Mouse (Mus musculus) hindbrain, embryonic 12.5 days (tissue): ENCODE data around the gene Sept11. TPM values are rescaled to one million over a fixed set of nuclear protein-coding genes. Genes with fewer than 3 reads are reported as not detected.

Experiments
- ATAC-seq: fragments of 200-750 bp; cut with Nextera tagmentation; 2 replicates; pipeline ENCODE4 v1.8.0; 2017; ENCODE audit warnings: moderate TSS enrichment; ENCODE audit not compliant: low FRiP score
- H3K27ac ChIP-seq: fragments of 300-500 bp; sonication (generic); 2 replicates; pipeline ENCODE4 v1.5.1; 2016; ENCODE audit warnings: mild to moderate bottlenecking
- H3K27me3 ChIP-seq: fragments of 300-500 bp; sonication (generic); 2 replicates; pipeline ENCODE4 v1.6.1; 2016; ENCODE audit warnings: mild to moderate bottlenecking
- H3K36me3 ChIP-seq: fragments of 300-500 bp; sonication (generic); 2 replicates; pipeline ENCODE4 v1.6.1; 2016; ENCODE audit warnings: mild to moderate bottlenecking
- H3K4me1 ChIP-seq: fragments of 300-500 bp; sonication (generic); 2 replicates; pipeline ENCODE4 v1.6.1; 2016
- H3K4me2 ChIP-seq: fragments of 300-500 bp; sonication (generic); replicated peaks from 2 replicates; pipeline ENCODE4 v1.6.1; 2016; ENCODE audit warnings: mild to moderate bottlenecking
- H3K4me3 ChIP-seq: fragments of 300-500 bp; sonication (generic); 2 replicates; pipeline ENCODE4 v1.5.1; 2016; ENCODE audit warnings: mild to moderate bottlenecking
- H3K9ac ChIP-seq: fragments of 300-500 bp; sonication (generic); 2 replicates; pipeline ENCODE4 v1.6.1; 2016; ENCODE audit warnings: mild to moderate bottlenecking, moderate library complexity
- H3K9me3 ChIP-seq: fragments of 300-500 bp; sonication (generic); replicated peaks from 2 replicates; pipeline ENCODE4 v1.6.1; 2016; ENCODE audit warnings: mild to moderate bottlenecking
- WGBS: fragments of 180-500 bp; shearing (Covaris S2); methylation state at CpG from one replicate; pipeline ENCODE4 v1.1.7; 2016; 5-methylcytosine and 5-hydroxymethylcytosine counted together
- polyA plus RNA-seq: library from polyadenylated mRNA; unstranded; fragments of >200 nt; fragmentation: Nextera tagmentation; extraction: Ambion mirVana; gene quantifications from 2 replicates; pipeline ENCODE4 v1.2.1, GENCODE M21; 2016

Sept11 gene
- polyA plus RNA-seq, 1 experiment from 2014 or later, result 261 TPM

GRCm38 (mm10) chr5:93167919-93168516 lies 74.8 kb downstream of the Sept11 start:
- Histone ChIP-seq H3K4me3 (no peak overlapping the region), H3K36me3 (peaks cover 70% of the 10 kb centered on the region), H3K4me1 (no peaks in the 10 kb centered on the region), H3K27me3 (no peaks in the 10 kb centered on the region), H3K27ac (no peak overlapping the region), H3K9me3 (no peaks in the 10 kb centered on the region), H3K9ac (no peak overlapping the region), H3K4me2 (no peak overlapping the region)
- 93% methylated on average over 11 of the region's 11 CpGs for WGBS
- ATAC-seq, result no peak

GRCm38 (mm10) chr5:93168654-93169053 lies 75.4 kb downstream of the Sept11 start:
- 86% methylated on average over 6 of the region's 6 CpGs for WGBS
- H3K36me3 ChIP-seq, result peaks cover 70% of the 10 kb centered on the region
- ATAC-seq, result no peak

GRCm38 (mm10) chr5:93171420-93171819 lies 78.2 kb downstream of the Sept11 start:
- Histone ChIP-seq H3K36me3 (peaks cover 61% of the 10 kb centered on the region), H3K4me2 (no peak overlapping the region), H3K9me3 (no peaks in the 10 kb centered on the region), H3K4me1 (no peaks in the 10 kb centered on the region), H3K4me3 (no peak overlapping the region), H3K9ac (no peak overlapping the region), H3K27ac (no peak overlapping the region), H3K27me3 (no peaks in the 10 kb centered on the region)
- no peak for ATAC-seq
- 97% methylated on average over 15 of the region's 15 CpGs for WGBS

More at GRCm38 (mm10) chr5:93168654-93169053, 75.4 kb downstream of the Sept11 start:
- Histone ChIP-seq H3K27me3 (no peaks in the 10 kb centered on the region), H3K4me3 (no peak overlapping the region), H3K4me2 (no peak overlapping the region), H3K4me1 (no peaks in the 10 kb centered on the region), H3K9me3 (no peaks in the 10 kb centered on the region), H3K9ac (no peak overlapping the region), H3K27ac (no peak overlapping the region)

GRCm38 (mm10) chr5:93172536-93172935 lies 79.3 kb downstream of the Sept11 start:
- Histone ChIP-seq H3K9ac (no peak overlapping the region), H3K4me3 (no peak overlapping the region), H3K36me3 (peaks cover 55% of the 10 kb centered on the region), H3K4me2 (no peak overlapping the region), H3K9me3 (no peaks in the 10 kb centered on the region), H3K27ac (no peak overlapping the region), H3K4me1 (no peaks in the 10 kb centered on the region), H3K27me3 (no peaks in the 10 kb centered on the region)
- 85% methylated on average over 6 of the region's 6 CpGs for WGBS
- no peak for ATAC-seq

- Histone ChIP-seq H3K4me2 (no peak overlapping the region), H3K9me3 (no peaks in the 10 kb centered on the region), H3K4me1 (no peaks in the 10 kb centered on the region), H3K36me3 (peaks cover 49% of the 10 kb centered on the region), H3K9ac (no peak overlapping the region), H3K27ac (no peak overlapping the region), H3K4me3 (no peak overlapping the region), H3K27me3 (no peaks in the 10 kb centered on the region)
- ATAC-seq, result no peak
- 87% methylated on average over 6 of the region's 6 CpGs for WGBS
Measured at GRCm38 (mm10) chr5:93174675-93175074, 81.4 kb downstream of the Sept11 start.

GRCm38 (mm10) chr5:93178616-93179015 lies 85.4 kb downstream of the Sept11 start:
- Histone ChIP-seq H3K27ac (no peak overlapping the region), H3K4me1 (no peaks in the 10 kb centered on the region), H3K9ac (no peak overlapping the region), H3K36me3 (peaks cover 39% of the 10 kb centered on the region), H3K27me3 (no peaks in the 10 kb centered on the region), H3K4me3 (no peak overlapping the region), H3K4me2 (no peak overlapping the region), H3K9me3 (no peaks in the 10 kb centered on the region)
- 87% methylated on average over 6 of the region's 6 CpGs for WGBS
- no peak for ATAC-seq

- Histone ChIP-seq H3K4me3 (no peak overlapping the region), H3K36me3 (peaks cover 38% of the 10 kb centered on the region), H3K27me3 (no peaks in the 10 kb centered on the region), H3K9me3 (no peaks in the 10 kb centered on the region), H3K4me2 (no peak overlapping the region), H3K9ac (no peak overlapping the region), H3K4me1 (no peaks in the 10 kb centered on the region), H3K27ac (no peak overlapping the region)
- ATAC-seq, result no peak
- WGBS, result 79% methylated on average over 2 of the region's 2 CpGs
Measured at GRCm38 (mm10) chr5:93180252-93180651, 87.0 kb downstream of the Sept11 start.

- Histone ChIP-seq H3K4me2 (no peak overlapping the region), H3K9me3 (no peaks in the 10 kb centered on the region), H3K4me3 (no peak overlapping the region), H3K9ac (no peak overlapping the region), H3K4me1 (no peaks in the 10 kb centered on the region), H3K27ac (no peak overlapping the region), H3K36me3 (peaks cover 55% of the 10 kb centered on the region), H3K27me3 (no peaks in the 10 kb centered on the region)
- 84% methylated on average over 6 of the region's 6 CpGs for WGBS
- ATAC-seq, result no peak
Measured at GRCm38 (mm10) chr5:93183311-93183710, 90.1 kb downstream of the Sept11 start.

GRCm38 (mm10) chr5:93184548-93184947 lies 91.3 kb downstream of the Sept11 start:
- Histone ChIP-seq H3K4me3 (no peak overlapping the region), H3K4me2 (no peak overlapping the region), H3K4me1 (no peaks in the 10 kb centered on the region), H3K9me3 (no peaks in the 10 kb centered on the region), H3K27ac (no peak overlapping the region), H3K9ac (no peak overlapping the region), H3K27me3 (no peaks in the 10 kb centered on the region), H3K36me3 (peaks cover 59% of the 10 kb centered on the region)
- WGBS, result 89% methylated on average over 6 of the region's 6 CpGs
- ATAC-seq, result no peak

- Histone ChIP-seq H3K27me3 (no peaks in the 10 kb centered on the region), H3K4me1 (no peaks in the 10 kb centered on the region), H3K9ac (no peak overlapping the region), H3K36me3 (peaks cover 42% of the 10 kb centered on the region), H3K9me3 (no peaks in the 10 kb centered on the region), H3K27ac (no peak overlapping the region), H3K4me3 (no peak overlapping the region), H3K4me2 (no peak overlapping the region)
- WGBS, result 66% methylated on average over 3 of the region's 3 CpGs
- ATAC-seq, result no peak
Measured at GRCm38 (mm10) chr5:93189607-93190006, 96.4 kb downstream of the Sept11 start.

GRCm38 (mm10) chr5:93190428-93190827 lies 97.2 kb downstream of the Sept11 start:
- WGBS, result 95% methylated on average over 5 of the region's 5 CpGs
- no peaks in the 10 kb centered on the region for H3K4me1 ChIP-seq
- no peaks in the 10 kb centered on the region for H3K9me3 ChIP-seq
- H3K36me3 ChIP-seq, result peaks cover 37% of the 10 kb centered on the region
- no peak overlapping the region for H3K4me3 ChIP-seq
- no peak for ATAC-seq
- no peak overlapping the region for H3K27ac ChIP-seq
- no peaks in the 10 kb centered on the region for H3K27me3 ChIP-seq
- H3K9ac ChIP-seq, result no peak overlapping the region
- no peak overlapping the region for H3K4me2 ChIP-seq

- Histone ChIP-seq H3K4me3 (no peak overlapping the region), H3K9me3 (no peaks in the 10 kb centered on the region), H3K27me3 (no peaks in the 10 kb centered on the region), H3K4me1 (peaks cover 2% of the 10 kb centered on the region; the same call in 1 of the 2 replicates), H3K9ac (no peak overlapping the region), H3K27ac (no peak overlapping the region), H3K36me3 (peaks cover 41% of the 10 kb centered on the region), H3K4me2 (no peak overlapping the region)
- ATAC-seq, result no peak
- WGBS, result 88% methylated on average over 3 of the region's 3 CpGs
Measured at GRCm38 (mm10) chr5:93198232-93198631, 105.0 kb downstream of the Sept11 start.

GRCm38 (mm10) chr5:93201181-93201580 lies 107.9 kb downstream of the Sept11 start:
- Histone ChIP-seq H3K27ac (no peak overlapping the region), H3K36me3 (peaks cover 35% of the 10 kb centered on the region), H3K27me3 (no peaks in the 10 kb centered on the region), H3K9ac (no peak overlapping the region), H3K4me3 (no peak overlapping the region), H3K4me1 (peaks cover 11% of the 10 kb centered on the region), H3K4me2 (no peak overlapping the region), H3K9me3 (no peaks in the 10 kb centered on the region)
- no peak for ATAC-seq
- WGBS, result 80% methylated on average over 1 of the region's 1 CpGs
